ENCODE assay signal across 7 mouse cellular contexts in the genomic region with DNA sequence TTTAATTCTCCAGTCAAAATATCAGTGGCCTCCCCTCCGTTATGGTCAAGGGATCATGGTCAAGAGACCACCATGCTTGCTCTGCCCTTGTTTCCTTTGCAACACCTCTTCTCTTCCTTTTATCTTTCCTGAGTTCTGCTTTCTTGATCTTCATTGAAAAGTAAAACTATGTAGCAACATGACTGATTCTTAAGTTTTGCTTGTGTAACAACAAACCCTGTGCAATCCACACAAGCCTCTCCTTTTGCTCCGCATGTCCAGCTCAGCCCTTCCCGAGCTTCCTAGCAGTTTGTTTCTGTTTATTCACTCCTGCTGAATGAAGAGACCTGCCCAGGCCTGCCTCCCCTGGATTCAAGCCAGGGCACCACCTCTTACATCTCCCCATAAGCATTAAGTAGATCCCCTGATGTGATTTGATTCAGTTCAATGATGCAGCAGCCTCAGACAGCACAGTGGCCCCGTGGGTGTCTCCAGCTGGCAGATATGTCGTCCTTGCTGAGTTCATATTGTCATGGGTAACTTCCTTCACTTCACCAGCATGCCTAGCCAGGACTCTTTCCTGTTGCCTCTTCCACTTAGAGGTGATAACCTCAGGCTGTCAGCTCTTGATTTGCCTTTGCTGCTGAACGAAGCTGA. TPM values are rescaled to one million over a fixed set of nuclear protein-coding genes. Genes with fewer than 3 reads are reported as not detected.
A peak's percentile ranks its signal among the peaks of the same experiment; 100 is the strongest.
DNase-seq lines count a peak whose midpoint lies in the region; ATAC-seq and TF ChIP-seq lines count a peak whose summit lies in the region.

No protein-coding gene starts in this region.

- H3K4me3 ChIP-seq in neural tube, embryonic 13.5 days, result no peak overlapping the region
- no peak overlapping the region for H3K4me3 ChIP-seq in cerebellum, adult 2 months (replicated peaks; ENCODE audit: insufficient read depth, low read depth, low read length)

- H3K4me2 ChIP-seq in neural tube, embryonic 13.5 days, result no peak overlapping the region

- no peak for TF ChIP-seq CTCF in cerebellum, adult 2 months (IDR thresholded peaks at IDR 0.05; ENCODE audit: borderline replicate concordance, insufficient read depth, low read depth, low read length)

- WGBS in neural tube, embryonic 13.5 days, result 35% methylated on average over 6 of the region's 6 CpGs
- 14% methylated on average over 6 of the region's 6 CpGs for WGBS in cerebellum, adult 2 months

- peak; percentile 47; the same call in 1 of the 2 replicates for ATAC-seq in neural tube, embryonic 13.5 days (ENCODE audit: low read depth)
- ATAC-seq in hematopoietic stem cell, adult 5-6 weeks (replicated peaks in 1 of 2; ENCODE audit: insufficient read depth in 1 of 2, low FRiP score in 2 of 2, low TSS enrichment in 1 of 2, low read depth in 1 of 2, poor library complexity in 2 of 2, severe bottlenecking in 2 of 2), result peak; percentile 17 to 51; a peak in 3 of 4 replicates

- no peak for DNase-seq in neural tube, embryonic 10.5 days (ENCODE audit: extremely low spot score, low spot score)
- peak; percentile 65 to 72 for DNase-seq in cerebellum, adult 2 months
- DNase-seq in lung, postnatal 10 days, result peak; percentile 55
- DNase-seq in layer of hippocampus, adult 11-12 months (ENCODE audit: low spot score), result no peak
- no peak for DNase-seq in layer of hippocampus, postnatal 10 days (ENCODE audit: low spot score in 2 of 2)

- no peak for TF ChIP-seq POLR2A in cerebellum, adult 2 months (IDR thresholded peaks at IDR 0.05; ENCODE audit: borderline replicate concordance, insufficient read depth, low read length)

- no peaks in the 10 kb centered on the region for H3K9me3 ChIP-seq in neural tube, embryonic 13.5 days

- no peak overlapping the region for H3K27ac ChIP-seq in neural tube, embryonic 13.5 days (replicated peaks)
- H3K27ac ChIP-seq in cerebellum, adult 2 months (ENCODE audit: insufficient read depth, low read length), result peak overlapping the region; percentile 55

- no peaks in the 10 kb centered on the region for H3K27me3 ChIP-seq in neural tube, embryonic 13.5 days
- H3K27me3 ChIP-seq in cerebellum, adult 2 months (ENCODE audit: control insufficient read depth, insufficient read depth, low read length), result no peaks in the 10 kb centered on the region

- H3K36me3 ChIP-seq in neural tube, embryonic 13.5 days, result no peaks in the 10 kb centered on the region

- peaks cover 27% of the 10 kb centered on the region for H3K4me1 ChIP-seq in neural tube, embryonic 13.5 days (replicated peaks)
- peaks cover 23% of the 10 kb centered on the region for H3K4me1 ChIP-seq in cerebellum, adult 2 months (ENCODE audit: control insufficient read depth, insufficient read depth, low read length)

- H3K9ac ChIP-seq in neural tube, embryonic 13.5 days, result no peak overlapping the region

RNA-seq across cellular contexts. Expression of gene Mbnl2, which starts 27.6 kb away (rescaled TPM):
- 39.2 and 39.4 TPM in 2 replicates for polyA plus RNA-seq in neural tube, embryonic 13.5 days (2015; fragmentation: Nextera tagmentation; extraction: Ambion mirVana)
- polyA plus RNA-seq in cerebellum, adult 2 months (2012; rRNA removed), result 163 and 176 TPM in 2 replicates
- total RNA-seq in hematopoietic stem cell, adult 5-6 weeks (2017), result 78.6 and 111 TPM in 2 replicates
- 100 to 1,000 TPM; 126 to 132 TPM for total RNA-seq in layer of hippocampus, postnatal 10 days (2021)

Comparison
In these comparisons a context has a peak if more than half of its experiments do, and no peak if none do; other contexts are left out.
1. DNase-seq: peak in cerebellum, adult 2 months (2 of 2) and lung, postnatal 10 days (single experiment); none in neural tube, embryonic 10.5 days (single experiment), layer of hippocampus, adult 11-12 months (single experiment) and layer of hippocampus, postnatal 10 days (0 of 2).